Mouse (Mus musculus) midbrain, embryonic 13.5 days (tissue): Measurements from ENCODE around the gene Grip1. TPM values are rescaled to one million over a fixed set of nuclear protein-coding genes. Genes with fewer than 3 reads are reported as not detected.
"Not testable (repeated sequence)": the region's sequence is repeated elsewhere in the genome, so short reads cannot be mapped to it uniquely, and the experiment has no call there.

Experiments
- ATAC-seq: fragments of 200-750 bp; cut with Nextera tagmentation; 2 replicates; pipeline ENCODE4 v1.8.0; 2017; ENCODE audit warnings: mild to moderate bottlenecking, moderate TSS enrichment, moderate library complexity
- H3K27ac ChIP-seq: fragments of 300-500 bp; sonication (generic); 2 replicates; pipeline ENCODE4 v1.5.1; 2015; ENCODE audit warnings: inconsistent platforms, mild to moderate bottlenecking, moderate library complexity
- H3K27me3 ChIP-seq: fragments of 300-500 bp; sonication (generic); 2 replicates; pipeline ENCODE4 v1.6.1; 2015; ENCODE audit warnings: mild to moderate bottlenecking, inconsistent platforms
- H3K36me3 ChIP-seq: fragments of 300-500 bp; sonication (generic); 2 replicates; pipeline ENCODE4 v1.6.1; 2015; ENCODE audit warnings: mild to moderate bottlenecking, inconsistent platforms
- H3K4me1 ChIP-seq: fragments of 300-500 bp; sonication (generic); replicated peaks from 2 replicates; pipeline ENCODE4 v1.6.1; 2015; ENCODE audit warnings: inconsistent platforms
- H3K4me2 ChIP-seq: fragments of 300-500 bp; sonication (generic); replicated peaks from 2 replicates; pipeline ENCODE4 v1.6.1; 2015; ENCODE audit warnings: moderate library complexity, mild to moderate bottlenecking, inconsistent platforms
- H3K4me3 ChIP-seq: fragments of 300-500 bp; sonication (generic); replicated peaks from 2 replicates; pipeline ENCODE4 v1.5.1; 2015; ENCODE audit warnings: mild to moderate bottlenecking, inconsistent platforms
- H3K9ac ChIP-seq: fragments of 300-500 bp; sonication (generic); replicated peaks from 2 replicates; pipeline ENCODE4 v1.6.1; 2015; ENCODE audit warnings: mild to moderate bottlenecking, inconsistent platforms
- H3K9me3 ChIP-seq: fragments of 300-500 bp; sonication (generic); 2 replicates; pipeline ENCODE4 v1.6.1; 2016; ENCODE audit warnings: mild to moderate bottlenecking, inconsistent platforms
- WGBS: fragments of 180-500 bp; shearing (Covaris S2); methylation state at CpG from one replicate; pipeline ENCODE4 v1.1.7; 2015; 5-methylcytosine and 5-hydroxymethylcytosine counted together
- polyA plus RNA-seq: library from polyadenylated mRNA; unstranded; fragments of >200 nt; fragmentation: Nextera tagmentation; extraction: Ambion mirVana; gene quantifications from 2 replicates; pipeline ENCODE4 v1.2.1, GENCODE M21; 2015

Gene Grip1
- polyA plus RNA-seq, 1 experiment from 2014 or later, result 14.4 TPM

DNA sequence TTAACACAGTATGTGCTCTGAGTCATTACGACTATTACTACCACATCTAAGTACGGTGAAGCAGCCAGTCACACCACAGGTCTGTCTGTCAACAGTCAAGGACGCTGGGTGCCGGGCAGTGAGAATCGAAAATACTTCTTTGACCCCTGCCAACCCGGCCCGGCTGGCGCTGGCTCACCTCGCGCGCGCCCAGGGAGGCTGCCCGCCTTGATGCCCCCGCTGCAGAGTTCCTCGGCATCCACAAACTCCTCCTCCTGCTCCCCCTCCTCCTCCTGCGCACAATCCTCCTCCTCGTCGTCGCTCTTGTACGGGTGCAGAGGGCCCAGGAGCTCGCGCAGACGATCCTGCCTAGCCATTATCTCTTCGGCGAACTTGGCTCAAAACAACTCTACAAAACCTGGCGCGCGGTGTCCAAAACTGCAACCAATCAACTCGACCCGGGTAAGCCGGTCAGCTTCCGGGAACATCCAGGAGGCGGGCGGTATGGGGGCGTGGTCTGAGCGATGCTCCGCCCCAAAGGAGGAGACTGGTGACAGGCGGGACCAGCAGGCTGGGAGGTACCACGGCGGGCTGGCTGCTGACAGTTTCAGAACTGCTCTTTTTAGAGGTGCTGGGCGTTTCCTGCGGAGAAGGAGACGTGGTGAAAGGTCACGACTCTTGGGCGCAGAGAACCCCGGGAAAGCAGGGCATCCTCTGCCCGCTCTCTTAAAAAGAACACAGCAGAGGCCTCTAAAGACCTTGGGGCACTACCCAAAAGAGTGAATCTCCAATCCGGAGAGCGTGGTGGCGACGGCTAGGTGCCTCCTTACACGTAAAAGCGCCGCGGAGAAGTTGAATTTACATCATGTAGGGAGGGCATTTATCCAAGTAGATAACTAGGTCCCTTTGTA is 659.1 kb downstream of the Grip1 start, which contains the start of gene Helb:
Gene Helb, minus strand, starts transcription at position 481 of the 890 bp plus-strand sequence.
- peaks cover 10% of the 10 kb centered on the region for H3K4me1 ChIP-seq
- H3K4me2 ChIP-seq, result peak within 1 kb of the TSS; percentile 80
- peak within 1 kb of the TSS; percentile 65 for H3K4me3 ChIP-seq
- H3K9me3 ChIP-seq, result no peaks in the 10 kb centered on the region
- H3K9ac ChIP-seq, result peak within 1 kb of the TSS; percentile 63
- H3K36me3 ChIP-seq, result no peaks in the 10 kb centered on the region
- no peaks in the 10 kb centered on the region for H3K27me3 ChIP-seq
- ATAC-seq, result peak; percentile 99
- 0 out of 2 replicates have a peak within 1 kb of the TSS, but pooled peaks have one; percentile 20 for H3K27ac ChIP-seq
- under 1% methylated on average over 55 of the region's 55 CpGs for WGBS

DNA sequence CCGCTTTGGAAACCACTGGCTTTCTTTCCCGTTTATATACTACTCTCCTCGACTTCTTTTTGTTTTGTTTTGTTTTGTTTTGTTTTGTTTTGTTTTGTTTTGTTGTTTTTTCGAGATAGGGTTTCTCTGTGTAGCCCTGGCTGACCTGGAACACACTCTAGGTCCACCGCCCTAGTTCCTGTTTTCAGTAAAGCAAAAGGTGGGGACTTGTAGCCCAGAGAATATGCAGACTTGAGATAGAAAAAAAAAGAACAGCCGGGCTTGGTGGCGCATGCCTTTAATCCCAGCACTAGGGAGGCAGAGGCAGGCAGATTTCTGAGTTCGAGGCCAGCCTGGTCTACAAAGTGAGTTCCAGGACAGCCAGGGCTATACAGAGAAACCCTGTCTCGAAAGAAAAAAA is 659.9 kb downstream of the Grip1 start:
- not testable (repeated sequence) for H3K27me3 ChIP-seq, ATAC-seq, H3K4me1 ChIP-seq, H3K9ac ChIP-seq, H3K36me3 ChIP-seq, H3K9me3 ChIP-seq, H3K27ac ChIP-seq
- whole genome bisulfite sequencing, result 71% methylated on average over 9 of the region's 9 CpGs
- Histone ChIP-seq H3K4me3 (peak overlapping the region; percentile 65; the same call in 1 of the 2 replicates), H3K4me2 (peak overlapping the region; percentile 80)

DNA sequence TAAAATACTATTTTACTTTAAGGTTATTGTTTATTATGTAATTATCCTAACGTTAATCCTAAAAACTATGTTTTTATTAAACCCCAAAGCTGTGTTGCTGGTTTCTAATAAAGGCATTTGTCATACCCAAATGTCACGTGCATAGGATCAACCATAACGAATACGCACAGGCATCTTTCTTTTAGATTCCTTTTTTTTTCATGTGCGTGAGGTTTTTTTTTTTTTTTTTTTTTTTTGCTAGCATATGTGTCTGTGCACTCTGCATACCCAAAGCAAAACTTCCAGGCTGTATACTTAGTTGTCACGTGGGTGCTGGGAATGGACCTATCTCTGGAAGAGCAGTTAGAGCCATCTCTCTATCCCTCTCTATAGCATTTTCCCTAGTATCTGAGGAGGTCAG is 660.4 kb downstream of the Grip1 start:
- Histone ChIP-seq H3K36me3 (no peaks in the 10 kb centered on the region), H3K27me3 (no peaks in the 10 kb centered on the region), H3K9ac (no peak overlapping the region), H3K27ac (no peak overlapping the region), H3K4me1 (peaks cover 10% of the 10 kb centered on the region), H3K4me2 (no peak overlapping the region), H3K9me3 (no peaks in the 10 kb centered on the region), H3K4me3 (no peak overlapping the region)
- ATAC-seq, result no peak
- 73% methylated on average over 6 of the region's 6 CpGs for WGBS

GRCm38 (mm10) chr10:120114493-120114892 is 660.9 kb downstream of the Grip1 start:
- no peak for ATAC-seq

DNA sequence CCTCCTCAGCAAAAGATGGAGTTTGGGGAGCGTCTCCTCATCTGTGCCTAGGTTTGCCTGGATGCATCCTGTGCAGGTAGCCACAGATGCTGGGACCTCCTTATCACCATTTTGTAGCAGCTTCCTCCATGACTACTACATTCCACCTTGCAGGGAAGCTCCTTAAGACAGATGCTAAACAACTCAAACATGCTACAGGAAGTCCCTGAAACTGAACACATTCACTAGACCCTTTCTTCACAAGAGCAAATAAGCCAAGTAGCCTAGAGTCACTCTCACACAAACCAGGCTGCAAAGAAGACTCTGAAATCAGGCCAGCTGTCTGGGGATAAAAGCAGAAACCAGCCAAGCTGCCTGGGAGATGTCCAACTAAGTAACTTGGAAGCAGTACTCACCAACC is 661.6 kb downstream of the Grip1 start:
- no peaks in the 10 kb centered on the region for H3K36me3 ChIP-seq
- H3K4me1 ChIP-seq, result peaks cover 10% of the 10 kb centered on the region
- no peaks in the 10 kb centered on the region for H3K9me3 ChIP-seq
- no peak overlapping the region for H3K4me2 ChIP-seq
- no peaks in the 10 kb centered on the region for H3K27me3 ChIP-seq
- H3K27ac ChIP-seq, result no peak overlapping the region
- 95% methylated on average over 1 of the region's 1 CpGs for WGBS
- H3K9ac ChIP-seq, result no peak overlapping the region
- no peak for ATAC-seq
- H3K4me3 ChIP-seq, result no peak overlapping the region

More at GRCm38 (mm10) chr10:120114493-120114892, 660.9 kb downstream of the Grip1 start:
- Histone ChIP-seq H3K36me3 (no peaks in the 10 kb centered on the region), H3K27me3 (no peaks in the 10 kb centered on the region), H3K9me3 (no peaks in the 10 kb centered on the region), H3K9ac (no peak overlapping the region), H3K4me2 (no peak overlapping the region), H3K4me3 (no peak overlapping the region), H3K27ac (no peak overlapping the region), H3K4me1 (peaks cover 10% of the 10 kb centered on the region)
- WGBS, result 37% methylated on average over 7 of the region's 7 CpGs

DNA sequence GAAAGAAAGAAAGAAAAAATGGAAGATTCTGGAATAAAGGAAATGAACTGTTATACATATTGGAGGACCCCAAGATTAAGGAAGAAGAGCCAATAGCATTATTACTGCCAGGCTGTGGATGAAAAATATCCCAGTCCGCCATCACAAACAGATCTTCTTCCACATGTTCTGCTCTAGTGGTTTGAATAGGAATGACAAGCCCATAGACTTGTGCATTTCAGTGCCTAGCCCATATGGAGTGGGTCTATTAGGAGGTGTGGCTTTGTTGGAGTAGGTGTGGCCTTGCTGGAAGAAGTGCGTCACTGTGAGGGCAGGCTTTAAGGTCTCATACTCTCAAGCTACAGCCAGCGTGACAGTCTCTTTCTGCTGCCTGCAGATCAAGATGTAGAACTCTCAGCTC is 670.1 kb downstream of the Grip1 start:
- 0 out of 2 replicates have a peak, but pooled peaks cover 2% of the 10 kb centered on the region for H3K4me1 ChIP-seq
- H3K27ac ChIP-seq, result no peak overlapping the region
- no peaks in the 10 kb centered on the region for H3K27me3 ChIP-seq
- no peak overlapping the region for H3K4me3 ChIP-seq
- 92% methylated on average over 3 of the region's 3 CpGs for WGBS
- no peaks in the 10 kb centered on the region for H3K36me3 ChIP-seq
- no peaks in the 10 kb centered on the region for H3K9me3 ChIP-seq
- H3K9ac ChIP-seq, result no peak overlapping the region
- no peak overlapping the region for H3K4me2 ChIP-seq
- no peak for ATAC-seq

DNA sequence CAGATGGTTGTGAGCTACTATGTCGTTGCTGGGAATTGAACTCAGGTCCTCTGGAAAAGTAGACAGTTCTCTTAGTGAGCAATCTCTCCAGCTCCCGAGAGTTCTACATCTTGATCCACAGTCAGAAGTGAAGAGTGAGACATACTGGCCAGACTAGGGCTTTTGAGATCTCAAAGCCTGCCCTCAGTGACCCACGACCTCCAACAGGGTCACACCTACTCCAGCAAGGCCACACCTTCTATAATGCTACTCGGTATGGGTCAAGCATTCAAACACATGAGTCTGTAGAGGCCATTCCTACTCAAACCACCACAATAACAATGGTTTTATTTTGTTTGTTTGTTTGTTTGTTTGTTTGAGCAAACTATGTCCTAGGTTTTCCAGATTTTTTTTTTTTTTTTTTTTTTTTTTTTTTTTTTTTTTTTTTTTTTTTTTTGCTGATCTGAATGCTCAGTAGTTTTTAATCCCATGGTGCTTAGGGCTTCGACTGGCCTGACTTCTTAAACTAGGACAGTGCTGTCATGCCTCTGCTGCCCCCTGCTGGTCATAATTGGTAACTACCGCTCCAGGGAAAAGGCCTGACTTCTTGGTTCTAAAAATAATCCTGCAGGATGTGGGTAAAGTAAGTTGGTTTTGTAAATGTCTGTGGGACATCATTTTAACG is 671.3 kb downstream of the Grip1 start:
- no peaks in the 10 kb centered on the region for H3K36me3 ChIP-seq
- H3K4me3 ChIP-seq, result no peak overlapping the region
- H3K9me3 ChIP-seq, result no peaks in the 10 kb centered on the region
- ATAC-seq, result peak; percentile 66; the same call in 1 of the 2 replicates
- H3K27ac ChIP-seq, result no peak overlapping the region
- no peaks in the 10 kb centered on the region for H3K27me3 ChIP-seq
- whole genome bisulfite sequencing, result 56% methylated on average over 7 of the region's 7 CpGs
- no peak overlapping the region for H3K4me2 ChIP-seq
- H3K9ac ChIP-seq, result no peak overlapping the region
- H3K4me1 ChIP-seq, result 0 out of 2 replicates have a peak, but pooled peaks cover 6% of the 10 kb centered on the region

DNA sequence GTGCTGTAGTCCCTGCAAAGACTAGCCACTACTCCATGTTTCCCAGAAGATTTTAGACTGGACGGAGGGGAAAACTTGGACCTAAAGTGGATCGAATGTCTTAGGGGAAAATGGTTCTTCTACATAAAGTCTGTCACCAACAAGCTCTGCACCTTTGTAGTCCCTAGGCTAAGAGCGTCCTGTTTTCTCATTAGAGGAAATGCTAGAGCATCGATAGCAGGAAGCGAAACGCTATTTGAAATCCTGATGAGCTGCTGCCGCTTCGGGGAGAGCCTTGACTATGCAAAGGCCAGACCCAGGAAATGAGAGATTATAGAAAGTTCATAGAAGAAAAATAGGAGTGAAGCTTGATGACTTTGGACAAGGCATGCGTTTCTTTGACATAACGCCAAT is 671.8 kb downstream of the Grip1 start:
- H3K27ac ChIP-seq, result no peak overlapping the region
- 0 out of 2 replicates have a peak, but pooled peaks cover 6% of the 10 kb centered on the region for H3K4me1 ChIP-seq
- WGBS, result 83% methylated on average over 10 of the region's 10 CpGs
- H3K27me3 ChIP-seq, result no peaks in the 10 kb centered on the region
- no peak overlapping the region for H3K4me3 ChIP-seq
- no peak overlapping the region for H3K4me2 ChIP-seq
- no peak overlapping the region for H3K9ac ChIP-seq
- no peaks in the 10 kb centered on the region for H3K36me3 ChIP-seq
- no peaks in the 10 kb centered on the region for H3K9me3 ChIP-seq
- ATAC-seq, result no peak

GRCm38 (mm10) chr10:120128601-120129277 is 675.1 kb downstream of the Grip1 start:
- Histone ChIP-seq H3K9ac (no peak overlapping the region), H3K27me3 (no peaks in the 10 kb centered on the region), H3K36me3 (no peaks in the 10 kb centered on the region), H3K4me2 (peak overlapping the region; percentile 11; the same call in 1 of the 2 replicates), H3K9me3 (no peaks in the 10 kb centered on the region), H3K27ac (no peak overlapping the region), H3K4me3 (no peak overlapping the region), H3K4me1 (0 out of 2 replicates have a peak, but pooled peaks cover 6% of the 10 kb centered on the region)
- 49% methylated on average over 13 of the region's 13 CpGs for WGBS
- ATAC-seq, result no peak

GRCm38 (mm10) chr10:120130621-120131020 is 677.0 kb downstream of the Grip1 start:
- Histone ChIP-seq H3K27me3 (no peaks in the 10 kb centered on the region), H3K4me2 (no peak overlapping the region), H3K36me3 (no peaks in the 10 kb centered on the region), H3K4me3 (no peak overlapping the region), H3K9me3 (no peaks in the 10 kb centered on the region), H3K9ac (no peak overlapping the region), H3K4me1 (0 out of 2 replicates have a peak, but pooled peaks cover 6% of the 10 kb centered on the region), H3K27ac (no peak overlapping the region)
- 66% methylated on average over 16 of the region's 16 CpGs for WGBS
- no peak for ATAC-seq

DNA sequence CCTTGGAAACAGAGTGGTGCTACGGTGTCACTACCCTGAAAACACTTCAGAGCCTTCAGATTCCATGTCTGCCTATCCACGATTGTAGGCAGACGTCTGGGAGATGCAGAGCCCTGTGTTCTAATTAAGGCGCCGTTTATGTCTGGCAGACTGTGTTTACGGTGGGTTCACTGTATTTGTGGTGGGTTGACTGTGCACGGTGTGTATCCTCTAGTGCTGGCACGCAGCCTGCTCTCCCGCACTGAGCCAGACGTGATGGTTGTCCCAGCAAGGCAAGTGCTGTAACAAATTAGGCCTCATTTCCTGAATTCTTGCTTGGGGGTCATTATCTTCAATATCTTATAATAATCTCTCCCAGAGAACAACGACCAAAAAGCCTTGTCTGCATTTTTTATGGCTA is 680.1 kb downstream of the Grip1 start:
- H3K27me3 ChIP-seq, result no peaks in the 10 kb centered on the region
- no peaks in the 10 kb centered on the region for H3K9me3 ChIP-seq
- ATAC-seq, result no peak
- no peak overlapping the region for H3K9ac ChIP-seq
- 0 out of 2 replicates have a peak, but pooled peaks cover 5% of the 10 kb centered on the region for H3K4me1 ChIP-seq
- 83% methylated on average over 11 of the region's 11 CpGs for WGBS
- no peak overlapping the region for H3K4me2 ChIP-seq
- H3K27ac ChIP-seq, result no peak overlapping the region
- no peak overlapping the region for H3K4me3 ChIP-seq
- H3K36me3 ChIP-seq, result no peaks in the 10 kb centered on the region
